Mouse (Mus musculus): ENCODE measurements around the gene Slc38a10. TPM values are rescaled to one million over a fixed set of nuclear protein-coding genes. Genes with fewer than 3 reads are reported as not detected.

Gene Slc38a10
- polyA plus RNA-seq, 1 experiment = 134 TPM

- TF ChIP-seq POLR2A (IDR thresholded peaks at IDR 0.05; ENCODE audit: borderline replicate concordance, extremely low read depth, insufficient read depth, insufficient read length, poor library complexity, severe bottlenecking) (no peak), CTCF (IDR thresholded peaks at IDR 0.05; ENCODE audit: borderline replicate concordance, extremely low read depth, insufficient read depth, insufficient read length) (no peak)
- DNase-seq (ENCODE audit: low read depth) = peak; percentile 23
Observed at GRCm38 (mm10) chr11:120112136-120112535, 39.0 kb downstream of the Slc38a10 start.

- TF ChIP-seq CTCF (IDR thresholded peaks at IDR 0.05; ENCODE audit: borderline replicate concordance, extremely low read depth, insufficient read depth, insufficient read length) = peak; percentile 91
- TF ChIP-seq POLR2A (IDR thresholded peaks at IDR 0.05; ENCODE audit: borderline replicate concordance, extremely low read depth, insufficient read depth, insufficient read length, poor library complexity, severe bottlenecking) = no peak
Observed at GRCm38 (mm10) chr11:120111033-120111432, 40.1 kb downstream of the Slc38a10 start.

GRCm38 (mm10) chr11:120110554-120110953 is 40.6 kb downstream of the Slc38a10 start:
- no peak for DNase-seq (ENCODE audit: low read depth)
- TF ChIP-seq POLR2A (IDR thresholded peaks at IDR 0.05; ENCODE audit: borderline replicate concordance, extremely low read depth, insufficient read depth, insufficient read length, poor library complexity, severe bottlenecking) (no peak), CTCF (IDR thresholded peaks at IDR 0.05; ENCODE audit: borderline replicate concordance, extremely low read depth, insufficient read depth, insufficient read length) (peak; percentile 12; the same call in 1 of the 2 replicates)

More at GRCm38 (mm10) chr11:120111033-120111432, 40.1 kb downstream of the Slc38a10 start:
- DNase-seq (ENCODE audit: low read depth) = peak; percentile 88

GRCm38 (mm10) chr11:120109558-120110210 is 41.5 kb downstream of the Slc38a10 start:
- DNase-seq (ENCODE audit: low read depth) = peak; percentile 14
- TF ChIP-seq CTCF (IDR thresholded peaks at IDR 0.05; ENCODE audit: borderline replicate concordance, extremely low read depth, insufficient read depth, insufficient read length) (no peak), POLR2A (IDR thresholded peaks at IDR 0.05; ENCODE audit: borderline replicate concordance, extremely low read depth, insufficient read depth, insufficient read length, poor library complexity, severe bottlenecking) (no peak)

- TF ChIP-seq POLR2A (IDR thresholded peaks at IDR 0.05; ENCODE audit: borderline replicate concordance, extremely low read depth, insufficient read depth, insufficient read length, poor library complexity, severe bottlenecking) (no peak), CTCF (IDR thresholded peaks at IDR 0.05; ENCODE audit: borderline replicate concordance, extremely low read depth, insufficient read depth, insufficient read length) (no peak)
- no peak for DNase-seq (ENCODE audit: low read depth)
Observed at GRCm38 (mm10) chr11:120107796-120108195, 43.4 kb downstream of the Slc38a10 start.

- TF ChIP-seq CTCF (IDR thresholded peaks at IDR 0.05; ENCODE audit: borderline replicate concordance, extremely low read depth, insufficient read depth, insufficient read length) (no peak), POLR2A (IDR thresholded peaks at IDR 0.05; ENCODE audit: borderline replicate concordance, extremely low read depth, insufficient read depth, insufficient read length, poor library complexity, severe bottlenecking) (no peak)
- no peak for DNase-seq (ENCODE audit: low read depth)
Observed at GRCm38 (mm10) chr11:120107026-120107425, 44.1 kb downstream of the Slc38a10 start.

GRCm38 (mm10) chr11:120103431-120103997 is 47.6 kb downstream of the Slc38a10 start:
- no peak for DNase-seq (ENCODE audit: low read depth)
- TF ChIP-seq CTCF (IDR thresholded peaks at IDR 0.05; ENCODE audit: borderline replicate concordance, extremely low read depth, insufficient read depth, insufficient read length) (no peak), POLR2A (IDR thresholded peaks at IDR 0.05; ENCODE audit: borderline replicate concordance, extremely low read depth, insufficient read depth, insufficient read length, poor library complexity, severe bottlenecking) (no peak)

GRCm38 (mm10) chr11:120101036-120101435 is 50.1 kb downstream of the Slc38a10 start:
- peak; percentile 82; the same call in 1 of the 2 replicates for TF ChIP-seq CTCF (IDR thresholded peaks at IDR 0.05; ENCODE audit: borderline replicate concordance, extremely low read depth, insufficient read depth, insufficient read length)
- TF ChIP-seq POLR2A (IDR thresholded peaks at IDR 0.05; ENCODE audit: borderline replicate concordance, extremely low read depth, insufficient read depth, insufficient read length, poor library complexity, severe bottlenecking) = no peak

GRCm38 (mm10) chr11:120098588-120099511 is 52.3 kb downstream of the Slc38a10 start, which contains the start of the genes Tepsin and Ndufaf8:
TSS of gene Tepsin (minus strand) at chr11:120098731.
TSS of gene Ndufaf8 (plus strand) at chr11:120098928.
- TF ChIP-seq POLR2A (IDR thresholded peaks at IDR 0.05; ENCODE audit: borderline replicate concordance, extremely low read depth, insufficient read depth, insufficient read length, poor library complexity, severe bottlenecking) (peak; percentile 49; the same call in 1 of the 2 replicates), CTCF (IDR thresholded peaks at IDR 0.05; ENCODE audit: borderline replicate concordance, extremely low read depth, insufficient read depth, insufficient read length) (no peak)
- peak; percentile 99 for DNase-seq (ENCODE audit: low read depth)

More at GRCm38 (mm10) chr11:120101036-120101435, 50.1 kb downstream of the Slc38a10 start:
- peak; percentile 83 for DNase-seq (ENCODE audit: low read depth)

GRCm38 (mm10) chr11:120092817-120093591 is 58.1 kb downstream of the Slc38a10 start:
- no peak for DNase-seq (ENCODE audit: low read depth)

More at GRCm38 (mm10) chr11:120092817-120093591, 58.1 kb downstream of the Slc38a10 start:
- TF ChIP-seq CTCF (IDR thresholded peaks at IDR 0.05; ENCODE audit: borderline replicate concordance, extremely low read depth, insufficient read depth, insufficient read length) (no peak), POLR2A (IDR thresholded peaks at IDR 0.05; ENCODE audit: borderline replicate concordance, extremely low read depth, insufficient read depth, insufficient read length, poor library complexity, severe bottlenecking) (no peak)
